Mouse (Mus musculus) erythroblast, embryonic 14.5 days (primary cell): Measurements from ENCODE around the gene Dip2c.

Experiments
- GATA1 ChIP-seq: IDR thresholded peaks from 2 replicates; pipeline ENCODE4 v1.6.1; 2012; ENCODE audit warnings: low read length, inconsistent platforms, mixed read lengths
- TAL1 ChIP-seq: IDR thresholded peaks from 3 replicates; pipeline ENCODE4 v1.6.1; 2012; ENCODE audit warnings: low read length, inconsistent platforms, mixed read lengths

- TF ChIP-seq TAL1 (no peak), GATA1 (no peak)
Measured at GRCm38 (mm10) chr13:9648716-9649115, 372.4 kb downstream of the Dip2c start.
